Mouse (Mus musculus) embryonic facial prominence, embryonic 12.5 days (tissue): ENCODE results near the gene Tnfsf9. TPM values are rescaled to one million over a fixed set of nuclear protein-coding genes. Genes with fewer than 3 reads are reported as not detected.

ENCODE experiments used
- ATAC-seq: fragments of 200-750 bp; cut with Nextera tagmentation; 2 replicates; pipeline ENCODE4 v1.8.0; 2017; ENCODE audit not compliant: insufficient number of reproducible peaks, insufficient read depth, low FRiP score, low TSS enrichment
- H3K27ac ChIP-seq: fragments of 300-500 bp; sonication (generic); 2 replicates; pipeline ENCODE4 v1.5.1; 2016; ENCODE audit warnings: mild to moderate bottlenecking
- H3K27me3 ChIP-seq: fragments of 300-500 bp; sonication (generic); 2 replicates; pipeline ENCODE4 v1.6.1; 2016; ENCODE audit warnings: mild to moderate bottlenecking, moderate library complexity
- H3K36me3 ChIP-seq: fragments of 300-500 bp; sonication (generic); 2 replicates; pipeline ENCODE4 v1.6.1; 2016; ENCODE audit warnings: mild to moderate bottlenecking
- H3K4me1 ChIP-seq: fragments of 300-500 bp; sonication (generic); 2 replicates; pipeline ENCODE4 v1.6.1; 2016
- H3K4me2 ChIP-seq: fragments of 300-500 bp; sonication (generic); replicated peaks from 2 replicates; pipeline ENCODE4 v1.6.1; 2016; ENCODE audit warnings: mild to moderate bottlenecking, moderate library complexity
- H3K4me3 ChIP-seq: fragments of 300-500 bp; sonication (generic); 2 replicates; pipeline ENCODE4 v1.5.1; 2016; ENCODE audit warnings: mild to moderate bottlenecking
- H3K9ac ChIP-seq: fragments of 300-500 bp; sonication (generic); 2 replicates; pipeline ENCODE4 v1.6.1; 2016; ENCODE audit warnings: mild to moderate bottlenecking, moderate library complexity
- H3K9me3 ChIP-seq: fragments of 300-500 bp; sonication (generic); 2 replicates; pipeline ENCODE4 v1.6.1; 2016; ENCODE audit warnings: mild to moderate bottlenecking, moderate library complexity
- WGBS: fragments of 180-500 bp; shearing (Covaris S2); methylation state at CpG from one replicate; pipeline ENCODE4 v1.1.7; 2016; 5-methylcytosine and 5-hydroxymethylcytosine counted together
- polyA plus RNA-seq: library from polyadenylated mRNA; unstranded; fragments of >200 nt; fragmentation: Nextera tagmentation; extraction: Ambion mirVana; gene quantifications from 2 replicates; pipeline ENCODE4 v1.2.1, GENCODE M21; 2016

Gene Tnfsf9
- polyA plus RNA-seq, 1 experiment from 2014 or later, result 9.6 TPM

DNA sequence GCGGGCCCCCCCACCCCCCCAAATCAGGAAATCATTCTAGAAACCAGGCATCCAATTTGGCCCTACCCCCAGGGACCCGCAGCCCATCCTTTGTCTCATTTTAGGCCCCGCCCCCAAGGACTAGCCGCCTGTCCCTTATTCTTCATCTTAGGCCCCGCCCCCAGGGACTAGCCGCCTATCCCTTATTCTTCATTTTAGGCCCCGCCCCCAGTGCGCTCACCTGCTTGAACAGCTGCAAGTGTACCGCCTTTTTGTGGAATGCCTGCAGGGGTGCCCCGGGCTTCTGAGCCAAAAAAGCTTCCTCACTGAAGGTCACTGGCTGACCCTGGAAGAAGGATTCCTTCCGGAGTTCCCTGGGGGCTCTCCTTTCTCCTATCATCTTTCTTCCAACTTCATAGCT is 34.4 kb upstream of the Tnfsf9 start:
- no peaks in the 10 kb centered on the region for H3K9me3 ChIP-seq

DNA sequence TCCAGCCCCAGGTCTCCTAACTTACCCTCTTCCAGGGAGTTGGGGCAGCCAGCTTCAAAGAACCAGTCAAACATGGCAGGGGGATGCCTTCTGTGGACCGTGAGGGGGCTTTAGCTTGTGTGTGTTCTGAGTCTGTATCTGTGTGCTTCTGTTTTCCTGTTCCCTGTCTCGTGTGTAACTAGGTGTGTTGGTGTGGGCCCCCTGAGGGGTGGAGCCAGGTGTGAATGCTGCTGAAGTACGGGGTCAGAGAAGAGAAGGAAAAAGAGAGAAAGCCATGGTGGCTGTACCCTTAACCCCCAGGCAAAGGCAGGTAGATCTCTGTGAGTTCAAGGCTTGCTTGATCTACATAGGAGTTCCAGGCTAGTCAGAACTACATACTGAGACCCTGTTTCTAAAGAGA is 28.2 kb upstream of the Tnfsf9 start:
- Histone ChIP-seq H3K27ac (no peak overlapping the region), H3K36me3 (no peaks in the 10 kb centered on the region)
- 47% methylated on average over 3 of the region's 3 CpGs for WGBS

More for the DNA sequence above, 34.4 kb upstream of the Tnfsf9 start:
- Histone ChIP-seq H3K9ac (no peak overlapping the region), H3K4me2 (no peak overlapping the region), H3K27me3 (peaks cover 7% of the 10 kb centered on the region; the same call in 1 of the 2 replicates), H3K36me3 (no peaks in the 10 kb centered on the region), H3K4me3 (no peak overlapping the region), H3K4me1 (no peaks in the 10 kb centered on the region), H3K27ac (no peak overlapping the region)
- no peak for ATAC-seq
- 2% methylated on average over 10 of the region's 11 CpGs for WGBS

DNA sequence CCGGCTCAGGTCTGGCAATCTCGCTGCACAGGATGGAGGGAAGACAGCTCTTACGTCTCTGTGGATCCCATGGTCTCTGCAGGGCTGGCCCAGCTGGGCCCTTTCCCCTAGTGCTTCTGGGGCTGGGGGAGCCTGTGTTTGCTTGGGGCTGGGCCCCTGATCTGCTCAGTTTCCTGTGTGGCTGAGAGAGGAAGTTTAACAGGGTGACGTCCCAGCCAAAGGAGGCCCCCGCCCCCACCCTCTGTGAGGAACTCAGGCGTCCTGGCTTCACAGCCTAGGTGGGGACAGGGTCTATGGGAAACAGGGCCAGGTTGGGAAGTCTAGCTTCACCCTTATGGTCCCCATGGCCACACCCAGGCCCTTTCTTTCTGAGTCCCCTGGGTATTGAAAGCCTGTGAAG is 26.8 kb upstream of the Tnfsf9 start, which contains the start of gene Dennd1c:
Dennd1c (minus strand) TSS at position 179 of the 400 bp plus-strand sequence.
- Histone ChIP-seq H3K9me3 (no peaks in the 10 kb centered on the region), H3K36me3 (no peaks in the 10 kb centered on the region), H3K4me2 (no peak within 1 kb of the TSS), H3K9ac (no peak within 1 kb of the TSS), H3K27me3 (no peaks in the 10 kb centered on the region; the same call in 1 of the 2 replicates), H3K27ac (no peak within 1 kb of the TSS), H3K4me1 (no peaks in the 10 kb centered on the region), H3K4me3 (no peak within 1 kb of the TSS)
- ATAC-seq, result peak; percentile 49; the same call in 1 of the 2 replicates
- WGBS, result 53% methylated on average over 6 of the region's 6 CpGs

More for the DNA sequence above, 28.2 kb upstream of the Tnfsf9 start:
- Histone ChIP-seq H3K4me3 (no peak overlapping the region), H3K27me3 (no peaks in the 10 kb centered on the region; the same call in 1 of the 2 replicates), H3K4me1 (no peaks in the 10 kb centered on the region), H3K9me3 (no peaks in the 10 kb centered on the region), H3K9ac (no peak overlapping the region), H3K4me2 (no peak overlapping the region)
- ATAC-seq, result no peak

DNA sequence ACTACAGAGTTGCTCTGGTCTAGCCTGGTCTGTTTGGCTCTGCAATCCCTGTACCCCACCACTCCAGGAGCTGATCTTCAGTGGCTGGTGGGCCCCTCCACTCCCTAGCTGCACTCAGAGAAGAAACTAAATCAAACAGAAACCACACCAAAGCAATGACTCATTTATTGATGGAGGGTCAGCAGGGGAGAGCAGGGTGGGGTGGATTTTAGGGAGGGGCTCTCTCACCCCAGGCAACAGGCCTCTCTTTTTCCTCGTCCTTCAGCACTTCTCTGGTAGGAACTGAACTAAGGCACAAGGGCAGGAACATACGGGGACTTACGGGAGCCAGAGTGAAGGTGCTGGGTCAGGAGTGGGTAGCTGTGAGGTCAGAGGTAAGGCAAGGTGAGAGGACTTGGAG is 25.2 kb upstream of the Tnfsf9 start:
- H3K4me2 ChIP-seq, result no peak overlapping the region
- H3K27me3 ChIP-seq, result no peaks in the 10 kb centered on the region; the same call in 1 of the 2 replicates
- no peak for ATAC-seq
- no peaks in the 10 kb centered on the region for H3K4me1 ChIP-seq
- 69% methylated on average over 3 of the region's 3 CpGs for WGBS
- no peak overlapping the region for H3K27ac ChIP-seq
- H3K4me3 ChIP-seq, result no peak overlapping the region
- no peaks in the 10 kb centered on the region for H3K36me3 ChIP-seq
- H3K9me3 ChIP-seq, result no peaks in the 10 kb centered on the region
- no peak overlapping the region for H3K9ac ChIP-seq

DNA sequence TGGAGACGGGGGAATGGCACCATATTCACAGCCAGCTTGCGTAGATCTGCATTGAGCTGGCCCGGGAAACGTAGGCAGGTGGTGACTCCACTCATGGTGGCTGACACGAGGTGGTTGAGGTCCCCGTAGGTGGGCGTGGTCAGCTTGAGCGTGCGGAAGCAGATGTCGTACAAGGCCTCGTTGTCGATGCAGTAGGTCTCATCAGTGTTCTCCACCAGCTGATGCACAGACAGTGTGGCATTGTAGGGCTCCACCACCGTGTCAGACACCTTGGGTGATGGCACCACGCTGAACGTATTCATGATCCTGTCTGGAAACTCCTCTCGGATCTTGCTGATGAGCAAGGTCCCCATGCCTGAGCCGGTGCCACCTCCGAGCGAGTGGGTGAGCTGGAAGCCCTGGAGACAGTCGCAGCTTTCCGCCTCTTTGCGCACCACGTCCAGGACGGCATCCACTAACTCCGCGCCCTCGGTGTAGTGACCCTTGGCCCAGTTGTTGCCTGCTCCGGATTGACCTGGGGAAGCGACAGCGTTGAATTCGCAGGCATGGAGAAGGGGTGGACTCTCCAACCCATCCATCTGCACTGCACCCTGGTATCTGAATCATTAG is 23.8 kb upstream of the Tnfsf9 start:
- no peak for ATAC-seq
- Histone ChIP-seq H3K9ac (no peak overlapping the region), H3K4me2 (no peak overlapping the region), H3K4me1 (no peaks in the 10 kb centered on the region), H3K36me3 (no peaks in the 10 kb centered on the region), H3K27me3 (peaks cover 4% of the 10 kb centered on the region; the same call in 1 of the 2 replicates), H3K27ac (no peak overlapping the region), H3K9me3 (no peaks in the 10 kb centered on the region), H3K4me3 (no peak overlapping the region)
- 90% methylated on average over 31 of the region's 31 CpGs for WGBS

DNA sequence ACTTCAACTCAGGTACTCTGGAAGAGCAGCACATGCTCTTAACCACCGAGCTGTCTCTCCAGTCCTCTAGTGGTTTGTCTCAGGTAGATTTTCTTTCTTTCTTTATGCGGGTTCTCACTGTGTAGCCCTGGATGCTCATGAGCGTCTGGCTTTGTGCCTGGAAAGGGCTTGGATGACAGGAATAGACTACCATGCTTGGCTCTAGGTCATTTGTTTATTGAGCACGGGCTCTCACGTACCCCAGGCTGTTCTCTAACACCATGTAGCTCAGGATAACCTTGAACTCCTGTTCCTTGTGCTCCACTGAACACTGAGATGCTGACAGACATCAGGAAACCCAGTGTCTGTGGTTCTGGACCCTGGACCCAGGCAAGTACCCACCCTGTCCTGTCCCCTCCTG is 22.6 kb upstream of the Tnfsf9 start:
- H3K4me2 ChIP-seq, result no peak overlapping the region

DNA sequence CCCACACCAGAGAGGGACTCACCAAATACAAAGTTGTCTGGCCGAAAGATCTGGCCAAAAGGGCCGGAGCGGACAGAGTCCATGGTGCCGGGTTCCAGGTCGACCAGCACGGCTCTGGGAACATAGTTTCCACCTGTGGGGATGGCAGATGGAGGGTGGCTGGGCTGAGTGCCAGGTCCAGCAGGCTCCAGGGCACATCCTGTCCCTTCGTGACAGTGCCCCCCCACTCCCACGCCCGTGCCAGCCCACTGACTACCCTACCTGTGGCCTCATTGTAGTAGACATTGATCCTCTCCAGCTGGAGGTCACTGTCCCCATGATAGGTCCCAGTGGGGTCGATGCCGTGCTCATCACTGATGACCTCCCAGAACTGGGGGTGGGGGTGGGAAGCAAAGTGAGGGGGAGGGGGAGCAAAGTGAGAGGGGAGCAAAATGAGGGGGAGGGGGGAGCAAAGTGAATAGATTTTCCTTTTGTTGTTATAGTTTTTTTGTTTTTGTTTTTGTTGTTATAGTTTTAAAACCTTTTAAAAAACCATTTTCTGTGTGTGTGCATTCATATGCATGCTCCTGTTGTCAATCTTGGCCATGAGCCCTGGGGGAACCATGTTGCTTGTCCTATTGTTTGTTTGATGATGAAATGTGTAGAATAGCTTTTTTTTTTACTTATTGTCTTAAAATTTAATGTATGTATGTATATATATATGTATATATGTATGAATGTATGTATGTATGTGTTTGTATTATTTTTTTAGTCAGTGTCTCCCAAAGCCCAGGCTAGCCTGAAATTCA is 19.0 kb upstream of the Tnfsf9 start:
- peaks cover 7% of the 10 kb centered on the region for H3K4me1 ChIP-seq
- WGBS, result 85% methylated on average over 11 of the region's 11 CpGs
- no peak overlapping the region for H3K4me3 ChIP-seq
- no peaks in the 10 kb centered on the region for H3K36me3 ChIP-seq
- ATAC-seq, result no peak; the same call in 1 of the 2 replicates
- H3K9ac ChIP-seq, result no peak overlapping the region
- peaks cover 25% of the 10 kb centered on the region for H3K27me3 ChIP-seq
- H3K4me2 ChIP-seq, result no peak overlapping the region
- no peak overlapping the region for H3K27ac ChIP-seq
- no peaks in the 10 kb centered on the region for H3K9me3 ChIP-seq

More for the DNA sequence above, 22.6 kb upstream of the Tnfsf9 start:
- 83% methylated on average over 5 of the region's 5 CpGs for WGBS
- no peak for ATAC-seq
- Histone ChIP-seq H3K36me3 (no peaks in the 10 kb centered on the region), H3K4me1 (peaks cover 7% of the 10 kb centered on the region), H3K27me3 (peaks cover 13% of the 10 kb centered on the region), H3K9ac (no peak overlapping the region), H3K9me3 (no peaks in the 10 kb centered on the region), H3K4me3 (no peak overlapping the region), H3K27ac (no peak overlapping the region)

DNA sequence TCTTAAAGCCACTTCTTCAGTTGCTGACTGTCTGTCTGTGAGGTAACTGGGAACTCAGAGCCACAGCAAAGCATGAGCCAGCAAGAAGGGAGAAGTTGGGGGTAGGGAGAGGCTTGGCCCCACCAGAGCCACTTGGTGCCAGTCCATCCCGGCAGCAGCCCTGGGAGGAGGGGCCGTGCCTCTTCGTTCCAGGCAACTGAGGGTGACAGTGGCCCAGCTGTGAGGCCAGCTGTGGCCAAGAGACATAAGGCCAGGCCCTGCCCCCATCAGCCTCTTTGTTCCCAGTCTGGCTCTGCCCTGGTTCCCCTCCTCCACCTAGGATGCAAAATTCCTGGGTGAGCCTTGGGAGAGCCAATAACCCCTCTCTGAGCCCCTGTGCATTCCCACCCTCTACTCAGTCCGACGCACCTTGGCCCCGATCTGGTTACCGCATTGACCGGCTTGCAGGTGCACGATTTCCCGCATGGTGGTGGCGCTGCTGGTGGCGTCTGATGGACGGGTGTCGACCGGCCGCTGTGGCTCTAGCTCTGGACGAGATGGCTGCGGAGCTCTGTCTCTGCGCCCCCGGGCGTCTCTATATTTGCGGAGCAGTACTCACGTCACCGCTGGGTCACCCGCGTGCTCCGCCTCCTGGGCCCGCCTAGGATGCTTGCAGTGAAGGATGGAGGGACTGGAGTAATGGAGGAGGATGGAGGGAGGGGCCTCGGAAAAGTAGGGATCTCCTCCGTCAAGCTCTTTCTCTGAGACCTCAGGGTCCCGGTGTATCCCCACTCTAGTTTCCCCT is 17.9 kb upstream of the Tnfsf9 start, which contains the start of gene Tubb4a:
Tubb4a (minus strand) TSS at position 734 of the 784 bp plus-strand sequence.
- Histone ChIP-seq H3K4me1 (peaks cover 7% of the 10 kb centered on the region), H3K9me3 (no peaks in the 10 kb centered on the region), H3K36me3 (no peaks in the 10 kb centered on the region), H3K27ac (no peak within 1 kb of the TSS), H3K4me2 (peak within 1 kb of the TSS; percentile 51), H3K9ac (peak within 1 kb of the TSS; percentile 19), H3K4me3 (peak within 1 kb of the TSS; percentile 35), H3K27me3 (peaks cover 25% of the 10 kb centered on the region)
- WGBS, result under 1% methylated on average over 31 of the region's 31 CpGs
- ATAC-seq, result peak; percentile 76

DNA sequence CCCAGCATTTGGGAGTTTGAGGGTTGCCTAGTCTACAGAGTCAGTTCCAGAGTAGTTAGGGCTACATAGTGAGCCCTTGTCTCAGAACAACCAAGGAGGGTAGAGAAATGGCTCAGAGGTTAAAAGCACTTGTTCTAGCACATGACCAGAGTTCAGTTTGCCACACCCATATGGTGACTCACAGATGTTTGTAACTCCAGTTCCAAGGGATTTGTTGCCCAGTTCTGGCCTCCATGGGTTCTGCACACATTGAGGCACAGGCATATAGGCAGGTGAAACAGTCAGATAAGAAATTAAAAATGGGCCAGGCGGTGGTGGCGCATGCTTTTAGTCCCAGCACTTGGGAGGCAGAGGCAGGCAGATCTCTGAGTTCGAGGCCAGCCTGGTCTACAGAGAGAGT is 10.9 kb upstream of the Tnfsf9 start:
- no peak overlapping the region for H3K4me2 ChIP-seq
- H3K4me3 ChIP-seq, result no peak overlapping the region
- 88% methylated on average over 3 of the region's 3 CpGs for WGBS
- no peaks in the 10 kb centered on the region for H3K4me1 ChIP-seq
- no peak for ATAC-seq
- H3K36me3 ChIP-seq, result no peaks in the 10 kb centered on the region
- no peak overlapping the region for H3K9ac ChIP-seq
- 0 out of 2 replicates have a peak, but pooled peaks cover 3% of the 10 kb centered on the region for H3K9me3 ChIP-seq
- H3K27me3 ChIP-seq, result peaks cover 1% of the 10 kb centered on the region; the same call in 1 of the 2 replicates
- no peak overlapping the region for H3K27ac ChIP-seq

DNA sequence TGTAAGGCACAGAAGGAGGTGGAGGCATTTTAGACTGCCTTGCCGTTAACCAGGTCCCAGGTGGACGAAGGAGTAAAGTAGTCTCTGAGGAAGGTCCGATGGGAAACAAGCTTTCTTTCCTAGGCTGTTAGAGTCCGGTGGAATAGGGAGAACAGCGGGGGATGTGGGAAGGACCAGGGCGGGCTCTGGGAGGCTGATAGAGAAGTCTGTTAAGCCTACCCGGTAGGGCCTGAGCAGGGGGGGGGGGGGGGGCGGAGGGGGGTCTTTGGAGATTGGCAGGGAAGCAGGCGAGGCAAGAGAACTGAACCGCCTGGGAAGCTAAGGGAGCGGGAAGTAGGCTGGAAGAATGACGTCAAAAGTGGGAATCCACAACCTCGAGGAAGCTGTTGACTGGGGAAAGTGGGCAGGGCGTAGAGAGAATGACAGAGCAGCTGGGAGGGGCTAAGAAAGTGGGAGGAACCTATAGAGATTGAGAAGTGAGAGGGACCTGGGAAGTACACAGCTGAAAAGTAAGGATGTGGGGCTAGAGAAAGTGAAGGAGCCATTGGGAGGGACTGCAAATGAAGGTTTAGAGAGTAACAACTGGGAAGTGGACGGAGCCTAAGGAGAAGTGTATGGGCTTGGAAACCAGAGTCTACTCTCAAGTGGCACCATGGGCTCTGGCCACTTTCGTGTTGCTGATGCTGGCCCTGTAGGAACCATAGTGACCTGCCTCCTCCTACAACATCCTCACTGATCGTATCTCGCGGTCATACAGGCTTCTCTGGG is 9.1 kb upstream of the Tnfsf9 start:
- Histone ChIP-seq H3K9ac (no peak overlapping the region), H3K27ac (no peak overlapping the region), H3K27me3 (no peaks in the 10 kb centered on the region; the same call in 1 of the 2 replicates), H3K4me2 (peak overlapping the region; percentile 43), H3K36me3 (no peaks in the 10 kb centered on the region), H3K4me1 (no peaks in the 10 kb centered on the region), H3K9me3 (0 out of 2 replicates have a peak, but pooled peaks cover 3% of the 10 kb centered on the region), H3K4me3 (peak overlapping the region; percentile 12; the same call in 1 of the 2 replicates)
- 1% methylated on average over 18 of the region's 19 CpGs for WGBS
- peak; percentile 72; the same call in 1 of the 2 replicates for ATAC-seq

DNA sequence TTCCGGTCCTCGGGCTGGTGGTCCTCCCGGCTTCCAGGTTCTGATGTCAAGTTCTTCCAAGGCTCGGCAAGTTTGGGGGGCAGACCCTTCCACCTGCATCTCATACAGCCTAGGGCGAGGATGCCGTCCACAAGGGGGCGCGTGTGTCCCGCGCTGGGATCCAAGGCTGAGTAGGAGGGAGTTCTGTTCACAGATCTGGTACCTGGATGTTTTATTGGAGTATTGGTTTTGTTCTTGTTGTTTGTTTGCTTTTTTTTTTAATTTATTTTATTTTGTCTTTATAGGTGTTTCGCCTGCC is 8.6 kb upstream of the Tnfsf9 start:
- Histone ChIP-seq H3K27me3 (no peaks in the 10 kb centered on the region; the same call in 1 of the 2 replicates), H3K9ac (no peak overlapping the region), H3K4me3 (peak overlapping the region; percentile 12; the same call in 1 of the 2 replicates), H3K4me2 (peak overlapping the region; percentile 43), H3K36me3 (no peaks in the 10 kb centered on the region), H3K9me3 (0 out of 2 replicates have a peak, but pooled peaks cover 3% of the 10 kb centered on the region), H3K4me1 (no peaks in the 10 kb centered on the region), H3K27ac (no peak overlapping the region)
- 3% methylated on average over 11 of the region's 11 CpGs for WGBS
- peak; percentile 72; the same call in 1 of the 2 replicates for ATAC-seq
